Mouse (Mus musculus) limb, embryonic 11.5 days (tissue): ENCODE measurements at regions not wholly inside any gene's neighbourhood (a gene's known extent, or its start where the extent isn't known, plus 50 kb on each side); places are given as distances from the start of the nearest gene placed in this dataset.

ENCODE experiments used
- ATAC-seq: fragments of 200-750 bp; cut with Nextera tagmentation; 2 replicates; pipeline ENCODE4 v1.8.0; 2017; ENCODE audit warnings: low read depth; ENCODE audit not compliant: insufficient number of reproducible peaks, low FRiP score, low TSS enrichment
- DNase-seq: peaks from one replicate; pipeline ENCODE4 v3.0.0-alpha.2; 2015; ENCODE audit warnings: low spot score
- H3K27ac ChIP-seq: fragments of 300-500 bp; sonication (generic); replicated peaks from 2 replicates; pipeline ENCODE4 v1.5.1; 2014; ENCODE audit warnings: low read depth, mild to moderate bottlenecking, low read length
- H3K27me3 ChIP-seq: fragments of 300-500 bp; sonication (generic); 2 replicates; pipeline ENCODE4 v1.6.1; 2014; ENCODE audit warnings: mild to moderate bottlenecking, low read length, mixed read lengths; ENCODE audit not compliant: control insufficient read depth, insufficient read depth
- H3K36me3 ChIP-seq: fragments of 300-500 bp; sonication (generic); 2 replicates; pipeline ENCODE4 v1.6.1; 2014; ENCODE audit warnings: mild to moderate bottlenecking, low read length, moderate library complexity, mixed read lengths; ENCODE audit not compliant: control insufficient read depth, insufficient read depth
- H3K4me1 ChIP-seq: fragments of 300-500 bp; sonication (generic); 2 replicates; pipeline ENCODE4 v1.6.1; 2014; ENCODE audit warnings: low read length, mixed read lengths; ENCODE audit not compliant: control insufficient read depth, insufficient read depth
- H3K4me2 ChIP-seq: fragments of 300-500 bp; sonication (generic); 2 replicates; pipeline ENCODE4 v1.6.1; 2014; ENCODE audit warnings: low read depth, mild to moderate bottlenecking, moderate library complexity; ENCODE audit not compliant: severe bottlenecking
- H3K4me3 ChIP-seq: fragments of 300-500 bp; sonication (generic); 2 replicates; pipeline ENCODE4 v1.5.1; 2014; ENCODE audit warnings: low read depth, low read length
- H3K9ac ChIP-seq: fragments of 300-500 bp; sonication (generic); 2 replicates; pipeline ENCODE4 v1.6.1; 2014; ENCODE audit warnings: mild to moderate bottlenecking, low read length
- H3K9me3 ChIP-seq: fragments of 300-500 bp; sonication (generic); 2 replicates; pipeline ENCODE4 v1.6.1; 2016; ENCODE audit warnings: low read length; ENCODE audit not compliant: control insufficient read depth
- WGBS: fragments of 180-500 bp; shearing (Covaris S2); extraction: QIAGEN DNeasy Blood & Tissue Kit; methylation state at CpG from one replicate; pipeline ENCODE4 v1.1.7; 2014; 5-methylcytosine and 5-hydroxymethylcytosine counted together

DNA sequence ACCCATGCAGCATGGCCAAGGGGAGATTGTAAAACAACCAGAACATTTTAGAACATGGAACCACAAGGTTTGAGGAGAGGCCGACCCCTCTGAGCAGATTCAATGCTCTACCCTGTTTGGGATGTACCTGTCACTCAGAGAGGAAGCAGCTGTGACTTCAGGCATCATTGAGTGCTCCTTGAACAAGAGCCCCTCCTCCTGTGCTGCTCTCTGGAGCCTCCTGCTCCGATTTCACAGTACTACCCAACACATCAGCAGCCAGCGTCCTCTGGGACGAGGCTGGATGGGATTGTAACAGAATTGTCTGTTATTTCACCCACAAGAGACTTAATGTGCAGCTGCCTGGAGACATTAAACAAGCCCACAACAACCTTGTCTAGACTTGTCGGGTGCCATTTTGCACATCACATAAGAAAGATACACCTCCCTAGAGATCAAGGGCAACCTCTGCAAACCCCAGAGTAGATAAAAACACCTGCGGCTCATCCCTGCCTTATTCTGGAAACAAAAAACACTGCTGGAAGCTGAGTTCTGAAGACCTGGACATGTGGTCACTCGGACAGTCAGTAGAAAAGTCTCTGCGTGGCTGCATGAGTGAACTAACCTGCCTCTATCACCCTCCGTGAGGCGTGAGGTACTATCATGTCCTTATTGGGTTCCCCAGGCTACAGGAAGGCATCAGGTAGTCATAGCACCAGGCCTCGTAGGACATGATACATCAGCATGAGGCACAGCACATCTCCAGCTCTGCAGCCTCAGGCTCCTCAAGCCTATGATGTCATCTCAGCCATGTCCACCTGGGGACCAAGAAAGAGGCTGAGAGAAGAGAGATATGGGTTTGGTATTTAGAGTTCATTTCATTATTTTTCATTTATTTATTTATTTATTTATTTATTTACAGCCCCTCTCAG lies 140.4 kb upstream of the Nsun2 start:
- Histone ChIP-seq H3K4me1 (no peaks in the 10 kb centered on the region), H3K4me3 (no peak overlapping the region), H3K4me2 (no peak overlapping the region), H3K27ac (no peak overlapping the region), H3K9ac (no peak overlapping the region), H3K36me3 (no peaks in the 10 kb centered on the region), H3K27me3 (no peaks in the 10 kb centered on the region), H3K9me3 (no peaks in the 10 kb centered on the region)
- 84% methylated on average over 11 of the region's 11 CpGs for WGBS
- DNase-seq (no peak), ATAC-seq (no peak)

DNA sequence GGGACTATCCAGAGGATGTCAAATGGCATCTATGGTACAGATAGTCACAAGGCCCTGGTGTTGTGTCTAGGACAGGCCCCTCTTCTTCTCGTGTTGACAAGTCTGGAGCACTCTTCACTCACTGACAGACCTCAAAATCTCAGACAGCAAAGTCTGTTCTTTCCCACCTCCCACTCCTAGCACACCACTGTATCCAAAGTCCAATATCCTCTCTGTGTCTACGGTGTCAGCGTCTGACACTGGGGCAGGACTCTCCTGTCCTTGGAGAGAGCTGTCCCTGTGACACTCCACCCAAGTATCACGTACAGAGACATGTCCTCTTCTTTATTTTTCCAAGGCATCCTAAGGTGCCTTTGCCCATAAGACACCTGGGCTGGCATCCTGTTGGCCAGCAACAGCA lies 139.0 kb upstream of the Nsun2 start:
- WGBS, result 87% methylated on average over 4 of the region's 4 CpGs
- ATAC-seq (no peak), DNase-seq (no peak)
- Histone ChIP-seq H3K9me3 (no peaks in the 10 kb centered on the region), H3K27me3 (no peaks in the 10 kb centered on the region), H3K9ac (no peak overlapping the region), H3K4me1 (no peaks in the 10 kb centered on the region), H3K4me3 (no peak overlapping the region), H3K36me3 (no peaks in the 10 kb centered on the region), H3K27ac (no peak overlapping the region), H3K4me2 (no peak overlapping the region)

DNA sequence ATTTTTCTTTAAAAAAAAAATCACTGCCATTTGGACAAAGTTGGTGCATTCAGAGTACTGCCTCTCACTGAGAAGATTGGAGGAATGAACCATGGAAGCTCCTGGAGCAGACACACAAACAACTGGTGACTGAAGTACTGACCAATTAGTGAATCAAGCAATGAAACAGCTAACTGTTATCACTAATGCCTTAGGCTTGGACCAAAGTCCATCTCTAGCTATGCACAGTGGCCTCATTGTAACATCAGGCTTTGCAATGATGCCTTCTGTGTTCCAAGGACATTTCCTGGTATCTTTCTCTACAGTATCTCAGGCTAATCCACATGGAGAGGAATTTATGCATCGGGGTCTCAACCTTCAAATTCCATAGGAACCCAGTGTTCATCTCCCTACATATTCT lies 123.2 kb upstream of the Nsun2 start:
- WGBS, result 89% methylated on average over 1 of the region's 1 CpGs
- no peak overlapping the region for H3K4me2 ChIP-seq

DNA sequence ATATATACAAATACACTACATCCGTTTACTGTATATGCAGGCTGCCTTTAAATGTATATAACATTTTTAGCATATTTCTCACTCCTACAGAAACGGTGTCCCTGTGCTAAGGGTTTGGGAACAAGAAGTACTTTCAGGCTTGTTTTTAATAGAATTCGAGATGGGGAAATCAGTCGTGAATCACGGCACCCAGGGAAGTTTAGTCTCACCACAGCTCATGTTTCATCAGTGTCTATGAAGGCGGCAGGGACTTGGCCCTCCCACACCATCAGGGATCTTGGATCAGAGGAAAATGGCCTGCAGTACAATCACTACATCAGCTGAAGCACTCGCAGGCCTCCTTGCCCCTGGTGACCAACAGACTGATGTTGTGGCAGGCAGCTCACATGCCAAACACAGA lies 118.7 kb upstream of the Nsun2 start:
- Histone ChIP-seq H3K27ac (no peak overlapping the region), H3K9ac (no peak overlapping the region), H3K4me1 (no peaks in the 10 kb centered on the region), H3K27me3 (no peaks in the 10 kb centered on the region), H3K36me3 (no peaks in the 10 kb centered on the region), H3K4me3 (no peak overlapping the region), H3K9me3 (no peaks in the 10 kb centered on the region; the same call in 1 of the 2 replicates), H3K4me2 (no peak overlapping the region)
- DNase-seq, result no peak
- ATAC-seq, result no peak
- WGBS, result 80% methylated on average over 7 of the region's 7 CpGs

More for the DNA sequence above, 123.2 kb upstream of the Nsun2 start:
- no peaks in the 10 kb centered on the region for H3K4me1 ChIP-seq
- no peak overlapping the region for H3K4me3 ChIP-seq
- DNase-seq (no peak), ATAC-seq (no peak)
- H3K27me3 ChIP-seq, result no peaks in the 10 kb centered on the region
- no peaks in the 10 kb centered on the region for H3K36me3 ChIP-seq
- H3K9ac ChIP-seq, result no peak overlapping the region
- no peaks in the 10 kb centered on the region for H3K9me3 ChIP-seq
- H3K27ac ChIP-seq, result no peak overlapping the region

DNA sequence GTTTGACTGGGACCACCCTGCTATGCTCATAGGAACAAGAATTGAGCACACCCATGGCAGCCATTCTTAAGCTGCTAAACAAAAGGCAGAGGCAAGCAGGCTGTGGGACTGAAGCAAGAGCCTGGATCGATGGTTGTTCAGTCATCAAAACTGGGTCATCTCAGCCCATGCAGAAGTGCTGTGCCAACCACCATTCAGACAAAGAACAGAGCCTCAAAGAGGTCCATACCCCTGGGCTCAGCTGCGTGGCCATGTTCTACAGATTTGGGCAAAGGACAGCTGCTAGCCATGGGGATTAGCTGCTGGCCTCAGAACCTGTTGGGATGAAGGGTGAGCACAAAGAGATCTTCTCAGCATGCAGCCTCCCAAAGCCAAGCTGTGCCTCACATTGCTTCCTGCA lies 116.8 kb upstream of the Nsun2 start:
- Histone ChIP-seq H3K4me1 (no peaks in the 10 kb centered on the region), H3K27ac (no peak overlapping the region), H3K4me2 (no peak overlapping the region), H3K36me3 (no peaks in the 10 kb centered on the region), H3K4me3 (no peak overlapping the region), H3K27me3 (no peaks in the 10 kb centered on the region), H3K9ac (no peak overlapping the region), H3K9me3 (no peaks in the 10 kb centered on the region; the same call in 1 of the 2 replicates)
- ATAC-seq (no peak), DNase-seq (no peak)
- WGBS, result 83% methylated on average over 2 of the region's 2 CpGs

DNA sequence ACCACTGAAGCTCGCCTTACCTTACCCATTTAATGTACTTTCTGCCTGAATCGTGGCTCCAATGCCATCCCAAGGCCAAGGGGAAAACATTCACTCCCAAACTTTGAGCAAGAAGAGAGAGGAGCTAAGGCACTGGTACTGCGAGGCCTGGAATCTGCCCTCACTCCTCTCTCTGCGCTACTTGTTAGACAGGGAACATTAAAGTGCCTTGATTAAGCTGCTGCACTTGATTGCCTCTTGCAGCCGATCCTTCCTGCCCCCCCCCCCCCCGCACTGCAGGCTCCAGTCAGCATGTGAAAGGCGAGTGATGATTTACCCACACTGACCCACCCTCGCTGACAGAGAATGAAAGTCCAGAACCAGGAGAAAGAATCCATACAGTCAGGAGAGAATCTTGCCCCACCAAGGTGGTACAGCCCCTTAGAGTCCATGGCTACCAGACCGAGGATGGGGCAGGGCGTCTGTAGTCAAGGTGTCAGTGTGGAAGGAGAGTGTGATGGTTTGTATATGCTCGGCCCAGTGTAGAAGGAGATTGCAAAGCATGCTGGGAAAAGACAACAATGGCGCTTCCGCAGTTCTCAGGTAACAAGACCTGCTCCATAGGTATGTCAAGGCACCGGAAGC lies 115.6 kb upstream of the Nsun2 start:
- Histone ChIP-seq H3K9me3 (no peaks in the 10 kb centered on the region; the same call in 1 of the 2 replicates), H3K27ac (no peak overlapping the region), H3K9ac (no peak overlapping the region), H3K4me2 (no peak overlapping the region), H3K36me3 (no peaks in the 10 kb centered on the region), H3K4me3 (no peak overlapping the region), H3K27me3 (no peaks in the 10 kb centered on the region), H3K4me1 (no peaks in the 10 kb centered on the region)
- DNase-seq, result no peak
- ATAC-seq, result no peak
- WGBS, result 76% methylated on average over 14 of the region's 14 CpGs

DNA sequence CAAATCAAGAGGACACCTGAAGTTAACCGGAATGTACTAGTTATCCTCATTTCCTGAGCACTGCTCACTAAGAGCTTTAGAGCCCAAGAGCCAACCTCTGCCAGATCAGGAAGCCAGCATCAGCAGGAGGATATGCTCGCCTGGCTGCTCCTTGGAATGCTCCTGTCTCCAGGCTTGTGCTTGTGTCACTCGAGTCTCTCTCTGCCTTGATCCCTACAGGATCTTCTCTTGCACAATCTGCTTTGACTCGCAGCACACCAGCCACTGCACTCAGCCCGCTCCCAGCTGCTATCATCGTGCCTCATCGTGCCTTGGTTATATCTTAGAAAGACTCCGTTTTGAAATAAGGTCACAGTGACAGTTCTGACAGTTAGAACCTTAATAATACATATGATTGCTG lies 113.4 kb upstream of the Nsun2 start:
- no peak overlapping the region for H3K4me2 ChIP-seq
- no peak for ATAC-seq
- WGBS, result 89% methylated on average over 8 of the region's 8 CpGs

DNA sequence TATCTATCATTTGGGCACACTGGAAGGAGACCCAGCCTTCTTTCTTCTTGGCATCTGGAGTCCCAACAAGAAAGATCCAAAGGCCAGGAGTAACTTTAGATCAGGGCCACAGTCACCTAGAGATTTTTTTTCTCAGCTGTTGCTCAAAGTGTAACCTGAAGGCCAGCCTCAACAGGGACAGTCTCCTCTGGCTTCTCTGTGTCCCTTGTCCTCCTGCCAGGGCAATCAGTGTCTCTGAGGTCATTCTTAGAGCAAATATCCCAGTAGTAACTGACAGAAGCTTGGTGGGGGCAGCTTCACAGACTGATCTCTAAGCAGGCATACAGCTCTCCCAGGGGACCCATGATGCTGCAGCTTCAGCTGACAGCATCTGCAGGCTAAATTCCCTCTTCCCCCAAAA lies 111.6 kb upstream of the Nsun2 start:
- no peak overlapping the region for H3K4me3 ChIP-seq
- no peak overlapping the region for H3K4me2 ChIP-seq

More for the DNA sequence above, 113.4 kb upstream of the Nsun2 start:
- H3K9me3 ChIP-seq, result no peaks in the 10 kb centered on the region; the same call in 1 of the 2 replicates
- H3K4me1 ChIP-seq, result no peaks in the 10 kb centered on the region
- no peaks in the 10 kb centered on the region for H3K36me3 ChIP-seq
- DNase-seq, result no peak
- H3K27ac ChIP-seq, result no peak overlapping the region
- H3K9ac ChIP-seq, result no peak overlapping the region
- H3K27me3 ChIP-seq, result no peaks in the 10 kb centered on the region
- H3K4me3 ChIP-seq, result no peak overlapping the region

More for the DNA sequence above, 111.6 kb upstream of the Nsun2 start:
- H3K9me3 ChIP-seq, result no peaks in the 10 kb centered on the region; the same call in 1 of the 2 replicates
- ATAC-seq (no peak), DNase-seq (no peak)
- H3K4me1 ChIP-seq, result no peaks in the 10 kb centered on the region
- H3K27me3 ChIP-seq, result no peaks in the 10 kb centered on the region
- H3K27ac ChIP-seq, result no peak overlapping the region
- H3K9ac ChIP-seq, result no peak overlapping the region
- no peaks in the 10 kb centered on the region for H3K36me3 ChIP-seq
